Mouse (Mus musculus) liver, embryonic 16.5 days (tissue): ENCODE results near the gene Col4a2. TPM values are rescaled to one million over a fixed set of nuclear protein-coding genes. Genes with fewer than 3 reads are reported as not detected.

ENCODE experiments used
- ATAC-seq: fragments of 200-750 bp; cut with Nextera tagmentation; 2 replicates; pipeline ENCODE4 v1.8.0; 2017; ENCODE audit warnings: low read depth, mild to moderate bottlenecking, moderate number of reproducible peaks, moderate library complexity
- H3K27ac ChIP-seq: fragments of 300-500 bp; sonication (generic); 2 replicates; pipeline ENCODE4 v1.5.1; 2014; ENCODE audit warnings: mild to moderate bottlenecking, low read length
- H3K27me3 ChIP-seq: fragments of 300-500 bp; sonication (generic); 2 replicates; pipeline ENCODE4 v1.6.1; 2014; ENCODE audit warnings: low read depth, low read length, mixed read lengths; ENCODE audit not compliant: control insufficient read depth, insufficient read depth
- H3K36me3 ChIP-seq: fragments of 300-500 bp; sonication (generic); 2 replicates; pipeline ENCODE4 v1.6.1; 2014; ENCODE audit warnings: mild to moderate bottlenecking; ENCODE audit not compliant: control insufficient read depth, insufficient read depth
- H3K4me1 ChIP-seq: fragments of 300-500 bp; sonication (generic); 2 replicates; pipeline ENCODE4 v1.6.1; 2014; ENCODE audit warnings: low read depth, low read length, mixed read lengths; ENCODE audit not compliant: control insufficient read depth
- H3K4me2 ChIP-seq: fragments of 300-500 bp; sonication (generic); 2 replicates; pipeline ENCODE4 v1.6.1; 2014; ENCODE audit warnings: low read depth, low read length, mixed read lengths
- H3K4me3 ChIP-seq: fragments of 300-500 bp; sonication (generic); 2 replicates; pipeline ENCODE4 v1.5.1; 2014; ENCODE audit warnings: low read depth, mild to moderate bottlenecking, low read length
- H3K9ac ChIP-seq: fragments of 300-500 bp; sonication (generic); 2 replicates; pipeline ENCODE4 v1.6.1; 2014; ENCODE audit warnings: low read depth, low read length
- H3K9me3 ChIP-seq: fragments of 300-500 bp; sonication (generic); replicated peaks from 2 replicates; pipeline ENCODE4 v1.6.1; 2016; ENCODE audit warnings: low read length; ENCODE audit not compliant: control insufficient read depth
- WGBS: fragments of 180-500 bp; shearing (Covaris S2); extraction: QIAGEN DNeasy Blood & Tissue Kit; methylation state at CpG from one replicate; pipeline ENCODE4 v1.1.7; 2014; ENCODE audit not compliant: insufficient replicate concordance; 5-methylcytosine and 5-hydroxymethylcytosine counted together
- polyA plus RNA-seq: library from polyadenylated mRNA; unstranded; fragments of >200 nt; fragmentation: Nextera tagmentation; extraction: Ambion mirVana; gene quantifications from 2 replicates; pipeline ENCODE4 v1.2.1, GENCODE M21; 2015

Col4a2 gene
- polyA plus RNA-seq, 1 experiment from 2014 or later = 9.2 TPM

DNA sequence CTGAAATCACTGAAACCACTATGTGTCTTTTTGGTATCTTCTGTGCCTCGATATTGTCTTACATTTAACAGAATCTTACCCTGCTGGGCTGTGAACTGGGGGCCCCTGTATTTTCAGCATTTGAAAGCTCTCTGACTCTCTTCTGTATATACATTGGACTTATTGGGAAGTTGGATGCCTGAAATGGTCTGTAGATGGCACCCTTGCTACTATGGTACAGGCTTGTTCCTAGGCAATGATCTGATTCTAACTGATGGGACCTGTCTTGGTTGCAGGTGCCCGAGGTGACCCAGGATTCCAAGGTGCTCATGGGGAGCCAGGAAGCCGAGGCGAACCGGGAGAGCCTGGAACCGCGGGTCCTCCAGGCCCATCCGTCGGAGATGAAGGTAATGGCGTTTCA lies 102.5 kb downstream of the Col4a2 start:
- Histone ChIP-seq H3K27ac (no peak overlapping the region), H3K36me3 (no peaks in the 10 kb centered on the region), H3K4me2 (no peak overlapping the region), H3K4me1 (no peaks in the 10 kb centered on the region), H3K4me3 (no peak overlapping the region), H3K27me3 (no peaks in the 10 kb centered on the region), H3K9me3 (no peaks in the 10 kb centered on the region), H3K9ac (no peak overlapping the region)
- no peak for ATAC-seq
- 63% methylated on average over 10 of the region's 10 CpGs for WGBS

- Histone ChIP-seq H3K4me1 (no peaks in the 10 kb centered on the region), H3K4me3 (no peak overlapping the region), H3K9me3 (no peaks in the 10 kb centered on the region), H3K4me2 (no peak overlapping the region), H3K27me3 (no peaks in the 10 kb centered on the region), H3K36me3 (no peaks in the 10 kb centered on the region), H3K27ac (no peak overlapping the region), H3K9ac (no peak overlapping the region)
- 52% methylated on average over 13 of the region's 13 CpGs for WGBS
- no peak for ATAC-seq
These were observed 105.2 kb downstream of the Col4a2 start for GRCm38 (mm10) chr8:11417762-11418161.

DNA sequence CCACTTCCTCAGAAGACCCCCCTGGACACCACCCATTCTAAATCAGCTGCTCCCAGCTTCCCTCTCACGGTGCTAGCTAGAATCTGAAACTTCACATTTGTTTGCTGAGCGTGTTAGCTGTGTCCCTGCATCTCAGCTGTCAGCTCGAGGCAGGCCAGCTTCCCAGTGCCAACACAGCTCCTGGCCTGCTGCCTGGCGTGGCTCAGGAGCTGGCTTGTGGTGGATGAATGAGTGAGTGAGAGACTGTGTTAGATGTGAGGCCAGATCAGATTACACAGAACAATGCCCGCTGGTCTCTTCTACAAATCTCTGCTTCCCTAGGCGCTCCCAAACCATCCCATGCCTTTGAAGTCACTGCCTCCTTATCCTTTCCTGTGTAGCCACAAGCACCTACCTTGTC lies 106.6 kb downstream of the Col4a2 start:
- H3K4me3 ChIP-seq = no peak overlapping the region
- 34% methylated on average over 6 of the region's 6 CpGs for WGBS
- H3K27me3 ChIP-seq = no peaks in the 10 kb centered on the region
- no peak overlapping the region for H3K27ac ChIP-seq
- H3K36me3 ChIP-seq = no peaks in the 10 kb centered on the region
- no peak overlapping the region for H3K4me2 ChIP-seq
- H3K9me3 ChIP-seq = no peaks in the 10 kb centered on the region
- no peaks in the 10 kb centered on the region for H3K4me1 ChIP-seq
- no peak overlapping the region for H3K9ac ChIP-seq
- ATAC-seq = no peak

DNA sequence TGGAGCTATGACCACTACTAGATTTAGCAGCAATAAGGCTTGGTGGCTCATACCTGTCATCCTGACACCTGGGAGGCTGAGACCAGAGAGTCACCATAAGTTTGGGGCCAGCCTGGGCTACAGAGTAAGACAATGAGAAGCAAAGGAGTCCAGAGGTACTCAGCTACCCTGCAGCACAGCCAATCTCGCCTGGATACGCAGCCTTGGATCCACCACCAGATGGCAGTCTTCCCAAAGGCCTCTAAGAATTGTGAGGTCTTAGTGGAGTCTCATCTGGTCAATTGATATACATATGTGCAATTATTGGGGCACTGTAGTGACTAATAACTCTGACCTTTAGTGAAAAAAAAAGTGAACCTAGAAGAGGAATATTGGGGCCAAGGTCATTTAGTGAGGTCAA lies 107.0 kb downstream of the Col4a2 start:
- no peak overlapping the region for H3K27ac ChIP-seq
- no peak overlapping the region for H3K4me3 ChIP-seq
- H3K36me3 ChIP-seq = no peaks in the 10 kb centered on the region
- no peak overlapping the region for H3K9ac ChIP-seq
- no peaks in the 10 kb centered on the region for H3K4me1 ChIP-seq
- no peaks in the 10 kb centered on the region for H3K9me3 ChIP-seq
- H3K4me2 ChIP-seq = no peak overlapping the region
- ATAC-seq = no peak
- no peaks in the 10 kb centered on the region for H3K27me3 ChIP-seq
- WGBS = 15% methylated on average over 2 of the region's 2 CpGs

GRCm38 (mm10) chr8:11421105-11421504 lies 108.5 kb downstream of the Col4a2 start:
- Histone ChIP-seq H3K27me3 (no peaks in the 10 kb centered on the region), H3K4me2 (no peak overlapping the region), H3K4me1 (no peaks in the 10 kb centered on the region), H3K9ac (no peak overlapping the region), H3K9me3 (no peaks in the 10 kb centered on the region), H3K4me3 (no peak overlapping the region), H3K27ac (no peak overlapping the region), H3K36me3 (no peaks in the 10 kb centered on the region)
- no peak for ATAC-seq
- WGBS = 51% methylated on average over 14 of the region's 14 CpGs

- Histone ChIP-seq H3K4me2 (no peak overlapping the region), H3K4me1 (no peaks in the 10 kb centered on the region), H3K9ac (no peak overlapping the region), H3K4me3 (no peak overlapping the region), H3K9me3 (no peaks in the 10 kb centered on the region), H3K36me3 (no peaks in the 10 kb centered on the region), H3K27ac (no peak overlapping the region), H3K27me3 (no peaks in the 10 kb centered on the region)
- no peak for ATAC-seq
- WGBS = 53% methylated on average over 6 of the region's 6 CpGs
These were observed 109.4 kb downstream of the Col4a2 start for GRCm38 (mm10) chr8:11421968-11422367.

DNA sequence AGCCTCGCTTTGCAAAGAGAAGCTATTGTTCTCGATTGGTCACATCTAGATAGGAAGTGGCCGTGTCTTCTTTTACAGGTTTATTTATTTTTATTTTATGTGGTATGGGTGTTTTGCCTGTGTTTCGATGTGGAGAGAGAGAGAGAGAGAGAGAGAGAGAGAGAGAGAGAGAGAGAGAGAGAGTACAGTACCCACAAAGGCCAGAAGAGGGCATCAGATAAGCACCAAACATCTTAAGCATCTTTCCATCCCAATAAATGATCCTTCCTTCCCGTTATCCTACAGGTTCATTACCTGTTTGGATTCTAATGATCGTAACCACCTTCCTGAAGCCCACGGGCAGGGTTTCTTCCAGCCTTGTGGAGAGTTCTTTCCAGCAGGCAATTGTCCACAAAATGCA lies 110.5 kb downstream of the Col4a2 start:
- no peaks in the 10 kb centered on the region for H3K4me1 ChIP-seq
- no peak for ATAC-seq
- H3K9ac ChIP-seq = no peak overlapping the region
- no peaks in the 10 kb centered on the region for H3K9me3 ChIP-seq
- no peak overlapping the region for H3K27ac ChIP-seq
- no peak overlapping the region for H3K4me3 ChIP-seq
- no peaks in the 10 kb centered on the region for H3K36me3 ChIP-seq
- no peaks in the 10 kb centered on the region for H3K27me3 ChIP-seq
- 51% methylated on average over 7 of the region's 7 CpGs for WGBS
- no peak overlapping the region for H3K4me2 ChIP-seq

GRCm38 (mm10) chr8:11430688-11431087 lies 118.1 kb downstream of the Col4a2 start:
- Histone ChIP-seq H3K4me2 (no peak overlapping the region), H3K27me3 (no peaks in the 10 kb centered on the region), H3K36me3 (no peaks in the 10 kb centered on the region), H3K9me3 (no peaks in the 10 kb centered on the region), H3K4me1 (no peaks in the 10 kb centered on the region), H3K27ac (no peak overlapping the region), H3K9ac (no peak overlapping the region), H3K4me3 (no peak overlapping the region)
- WGBS = 38% methylated on average over 5 of the region's 5 CpGs
- ATAC-seq = no peak

DNA sequence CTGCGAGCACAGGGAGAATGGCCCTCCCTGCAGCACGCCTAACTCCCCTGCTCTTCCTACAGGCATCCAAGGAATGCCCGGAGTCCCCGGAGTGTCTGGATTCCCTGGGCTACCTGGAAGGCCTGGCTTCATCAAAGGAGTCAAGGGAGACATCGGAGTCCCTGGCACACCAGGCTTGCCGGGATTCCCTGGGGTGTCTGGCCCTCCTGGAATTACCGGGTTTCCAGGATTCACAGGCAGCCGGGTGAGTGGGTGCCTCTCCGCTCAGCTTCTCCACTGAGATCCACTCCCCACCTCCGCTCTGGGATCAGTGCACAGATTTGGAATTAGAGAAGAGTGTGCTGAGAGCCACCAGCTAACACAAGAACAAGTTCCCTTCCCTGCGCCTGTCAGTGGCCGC lies 125.3 kb downstream of the Col4a2 start:
- Histone ChIP-seq H3K4me3 (no peak overlapping the region), H3K9me3 (no peaks in the 10 kb centered on the region), H3K4me2 (no peak overlapping the region), H3K36me3 (peaks cover 2% of the 10 kb centered on the region; the same call in 1 of the 2 replicates), H3K9ac (no peak overlapping the region), H3K27me3 (no peaks in the 10 kb centered on the region), H3K27ac (no peak overlapping the region), H3K4me1 (no peaks in the 10 kb centered on the region)
- ATAC-seq = no peak
- 65% methylated on average over 12 of the region's 12 CpGs for WGBS

- H3K4me2 ChIP-seq = no peak overlapping the region
- 78% methylated on average over 6 of the region's 6 CpGs for WGBS
These were observed 128.7 kb downstream of the Col4a2 start for GRCm38 (mm10) chr8:11441291-11441690.

More at GRCm38 (mm10) chr8:11441291-11441690, 128.7 kb downstream of the Col4a2 start:
- Histone ChIP-seq H3K9ac (no peak overlapping the region), H3K27ac (no peak overlapping the region), H3K27me3 (no peaks in the 10 kb centered on the region), H3K9me3 (no peaks in the 10 kb centered on the region), H3K4me3 (no peak overlapping the region), H3K36me3 (no peaks in the 10 kb centered on the region; the same call in 1 of the 2 replicates), H3K4me1 (peaks cover 8% of the 10 kb centered on the region)
- no peak for ATAC-seq
